Mouse (Mus musculus) kidney, adult 2 months (tissue): ENCODE measurements at regions not wholly inside any gene's neighbourhood (a gene's known extent, or its start where the extent isn't known, plus 50 kb on each side); places are given as distances from the start of the nearest gene placed in this dataset.

Experiments
- DNase-seq: peaks from one replicate; pipeline ENCODE4 v3.0.0; 2021
- H3K27ac ChIP-seq: fragments of 200-500 bp; 2 replicates; pipeline ENCODE4 v1.5.1; 2012; ENCODE audit warnings: low read depth, low read length, control low read depth, inconsistent platforms; ENCODE audit not compliant: insufficient read depth
- H3K27me3 ChIP-seq: fragments of 200-500 bp; replicated peaks from 2 replicates; pipeline ENCODE4 v1.6.1; 2012; ENCODE audit warnings: mild to moderate bottlenecking, moderate library complexity, low read length, inconsistent platforms; ENCODE audit not compliant: control insufficient read depth, insufficient read depth
- H3K36me3 ChIP-seq: fragments of 200-500 bp; 2 replicates; pipeline ENCODE4 v1.6.1; 2012; ENCODE audit warnings: mild to moderate bottlenecking, moderate library complexity, low read length, inconsistent platforms; ENCODE audit not compliant: control insufficient read depth, insufficient read depth
- H3K4me1 ChIP-seq: fragments of 200-500 bp; 2 replicates; pipeline ENCODE4 v1.6.1; 2011; ENCODE audit warnings: low read length; ENCODE audit not compliant: control insufficient read depth, insufficient read depth
- H3K4me3 ChIP-seq: fragments of 200-500 bp; 2 replicates; pipeline ENCODE4 v1.5.1; 2011; ENCODE audit warnings: mild to moderate bottlenecking, low read depth, low read length, control low read depth; ENCODE audit not compliant: insufficient read depth
- CTCF ChIP-seq: fragments of 200-500 bp; conservative IDR thresholded peaks from 2 replicates; pipeline ENCODE4 v1.5.1; 2011; ENCODE audit warnings: low read depth, mild to moderate bottlenecking, control low read depth, low read length, moderate library complexity, mixed read lengths; ENCODE audit not compliant: insufficient read depth, insufficient read length
- POLR2A ChIP-seq: fragments of 200-500 bp; IDR thresholded peaks from one replicate; pipeline ENCODE4 v1.6.1; 2011; ENCODE audit warnings: low read depth, low read length, control low read depth
- WGBS: fragments of 180-500 bp; shearing (Covaris S2); methylation state at CpG from one replicate; pipeline ENCODE4 v1.1.7; 2018; 5-methylcytosine and 5-hydroxymethylcytosine counted together

- no peaks in the 10 kb centered on the region; the same call in 1 of the 2 replicates for H3K27me3 ChIP-seq
- DNase-seq, result no peak
- no peaks in the 10 kb centered on the region for H3K4me1 ChIP-seq
- H3K4me3 ChIP-seq, result no peak overlapping the region
- TF ChIP-seq POLR2A (no peak), CTCF (no peak; the same call in 1 of the 2 replicates)
- no peak overlapping the region for H3K27ac ChIP-seq
- H3K36me3 ChIP-seq, result no peaks in the 10 kb centered on the region
Observed at GRCm38 (mm10) chr17:91216429-91216828, 123.6 kb upstream of the Nrxn1 start.

GRCm38 (mm10) chr17:91182574-91182973 is 89.7 kb upstream of the Nrxn1 start:
- Histone ChIP-seq H3K4me3 (no peak overlapping the region), H3K27me3 (no peaks in the 10 kb centered on the region), H3K36me3 (no peaks in the 10 kb centered on the region), H3K27ac (no peak overlapping the region), H3K4me1 (no peaks in the 10 kb centered on the region)
- no peak for DNase-seq
- 84% methylated on average over 4 of the region's 4 CpGs for WGBS
- TF ChIP-seq CTCF (no peak), POLR2A (no peak)

GRCm38 (mm10) chr17:91161834-91162233 is 69.0 kb upstream of the Nrxn1 start:
- WGBS, result 81% methylated on average over 2 of the region's 2 CpGs
- Histone ChIP-seq H3K27me3 (no peaks in the 10 kb centered on the region), H3K36me3 (no peaks in the 10 kb centered on the region), H3K4me1 (no peaks in the 10 kb centered on the region), H3K27ac (no peak overlapping the region), H3K4me3 (no peak overlapping the region)
- no peak for TF ChIP-seq CTCF
- TF ChIP-seq POLR2A, result no peak
- DNase-seq, result no peak
